Mouse (Mus musculus) heart, embryonic 10.5 days (tissue): ENCODE data around the gene Mettl27. TPM values are rescaled to one million over a fixed set of nuclear protein-coding genes. Genes with fewer than 3 reads are reported as not detected.

Source experiments
- DNase-seq: peaks from one replicate; pipeline ENCODE4 v3.0.0-alpha.2; 2017; ENCODE audit warnings: low spot score
- H3K27ac ChIP-seq: fragments of 300-500 bp; sonication (generic); 2 replicates; pipeline ENCODE4 v1.5.1; 2016; ENCODE audit warnings: mild to moderate bottlenecking
- H3K27me3 ChIP-seq: fragments of 300-500 bp; sonication (generic); 2 replicates; pipeline ENCODE4 v1.6.1; 2016; ENCODE audit warnings: mild to moderate bottlenecking; ENCODE audit not compliant: poor library complexity, insufficient read depth, severe bottlenecking
- H3K36me3 ChIP-seq: fragments of 300-500 bp; sonication (generic); 2 replicates; pipeline ENCODE4 v1.6.1; 2016; ENCODE audit warnings: mild to moderate bottlenecking, moderate library complexity
- H3K4me1 ChIP-seq: fragments of 300-500 bp; sonication (generic); 2 replicates; pipeline ENCODE4 v1.6.1; 2016; ENCODE audit warnings: mild to moderate bottlenecking
- H3K4me3 ChIP-seq: fragments of 300-500 bp; sonication (generic); 2 replicates; pipeline ENCODE4 v1.5.1; 2016; ENCODE audit warnings: mild to moderate bottlenecking, moderate library complexity
- H3K9me3 ChIP-seq: fragments of 300-500 bp; sonication (generic); 2 replicates; pipeline ENCODE4 v1.6.1; 2016; ENCODE audit warnings: mild to moderate bottlenecking, moderate library complexity
- WGBS: fragments of 180-500 bp; shearing (Covaris S2); methylation state at CpG from one replicate; pipeline ENCODE4 v1.1.7; 2016; 5-methylcytosine and 5-hydroxymethylcytosine counted together
- polyA plus RNA-seq: library from polyadenylated mRNA; unstranded; fragments of >200 nt; fragmentation: Nextera tagmentation; extraction: Ambion mirVana; gene quantifications from 2 replicates; pipeline ENCODE4 v1.2.1, GENCODE M21; 2016

The Mettl27 gene
- polyA plus RNA-seq, 1 experiment from 2014 or later: 12.1 TPM

- no peaks in the 10 kb centered on the region for H3K36me3 ChIP-seq
- H3K9me3 ChIP-seq: no peaks in the 10 kb centered on the region
- no peak overlapping the region for H3K4me3 ChIP-seq
- WGBS: 38% methylated on average over 3 of the region's 3 CpGs
- peaks cover 33% of the 10 kb centered on the region for H3K4me1 ChIP-seq
- no peak for DNase-seq
- H3K27ac ChIP-seq: no peak overlapping the region
- peaks cover 56% of the 10 kb centered on the region for H3K27me3 ChIP-seq
Observed at GRCm38 (mm10) chr5:134983771-134984170, 51.6 kb downstream of the Mettl27 start.

GRCm38 (mm10) chr5:134985633-134986297 lies 53.6 kb downstream of the Mettl27 start, which contains the start of gene Cldn3:
Cldn3 (plus strand) TSS chr5:134986214.
- Histone ChIP-seq H3K27me3 (peaks cover 75% of the 10 kb centered on the region), H3K27ac (peak within 1 kb of the TSS; percentile 24; the same call in 1 of the 2 replicates), H3K9me3 (no peaks in the 10 kb centered on the region), H3K4me3 (peak within 1 kb of the TSS; percentile 52), H3K36me3 (no peaks in the 10 kb centered on the region), H3K4me1 (peaks cover 39% of the 10 kb centered on the region)
- 3% methylated on average over 25 of the region's 25 CpGs for WGBS
- DNase-seq: no peak

- no peak for DNase-seq
- Histone ChIP-seq H3K4me3 (peak overlapping the region; percentile 52), H3K9me3 (no peaks in the 10 kb centered on the region), H3K27me3 (peaks cover 78% of the 10 kb centered on the region), H3K27ac (peak overlapping the region; percentile 24; the same call in 1 of the 2 replicates), H3K36me3 (no peaks in the 10 kb centered on the region), H3K4me1 (peaks cover 35% of the 10 kb centered on the region)
- WGBS: 5% methylated on average over 79 of the region's 79 CpGs
Observed at GRCm38 (mm10) chr5:134986298-134987268, 54.4 kb downstream of the Mettl27 start.

GRCm38 (mm10) chr5:134989166-134989565 lies 57.0 kb downstream of the Mettl27 start:
- peaks cover 34% of the 10 kb centered on the region for H3K4me1 ChIP-seq
- no peak overlapping the region for H3K27ac ChIP-seq
- peaks cover 74% of the 10 kb centered on the region for H3K27me3 ChIP-seq
- H3K4me3 ChIP-seq: no peak overlapping the region
- no peaks in the 10 kb centered on the region for H3K9me3 ChIP-seq
- H3K36me3 ChIP-seq: no peaks in the 10 kb centered on the region
- DNase-seq: no peak
- WGBS: 62% methylated on average over 11 of the region's 11 CpGs

- Histone ChIP-seq H3K27ac (no peak overlapping the region), H3K36me3 (no peaks in the 10 kb centered on the region), H3K27me3 (peaks cover 68% of the 10 kb centered on the region), H3K9me3 (no peaks in the 10 kb centered on the region), H3K4me1 (peaks cover 32% of the 10 kb centered on the region), H3K4me3 (no peak overlapping the region)
- WGBS: 42% methylated on average over 6 of the region's 6 CpGs
- no peak for DNase-seq
Observed at GRCm38 (mm10) chr5:134989741-134990140, 57.6 kb downstream of the Mettl27 start.

Other genes with a start within 250 kb of the Mettl27 start
- 3.7 and 4.7 TPM in 2 replicates for gene Limk1, start 243.8 kb upstream of the Mettl27 start, polyA plus RNA-seq
- gene Eln, start 185.0 kb upstream of the Mettl27 start, polyA plus RNA-seq: 4.8 and 8.0 TPM in 2 replicates
- gene Tmem270, start 25.6 kb upstream of the Mettl27 start, polyA plus RNA-seq: not detected in 2 replicates
- 6.1 and 8.5 TPM in 2 replicates for gene Cldn13, start 16.8 kb upstream of the Mettl27 start, polyA plus RNA-seq
- 2.8 and 6.9 TPM in 2 replicates for gene Cldn4, start 14.6 kb downstream of the Mettl27 start, polyA plus RNA-seq
- 2.7 and 10.2 TPM in 2 replicates for gene Cldn3, start 53.8 kb downstream of the Mettl27 start, polyA plus RNA-seq
- gene Abhd11, start 76.8 kb downstream of the Mettl27 start, polyA plus RNA-seq: 57.8 and 63.7 TPM in 2 replicates
- 8.5 and 8.6 TPM in 2 replicates for gene Stx1a, start 91.1 kb downstream of the Mettl27 start, polyA plus RNA-seq
- 24.5 and 27.6 TPM in 2 replicates for gene Dnajc30, start 131.8 kb downstream of the Mettl27 start, polyA plus RNA-seq
- 99.4 and 134 TPM in 2 replicates for gene Bud23, start 132.6 kb downstream of the Mettl27 start, polyA plus RNA-seq
- gene Vps37d, start 145.9 kb downstream of the Mettl27 start, polyA plus RNA-seq: 2.4 and 7.1 TPM in 2 replicates
- 1.00 and 3.0 TPM in 2 replicates for gene Mlxipl, start 157.5 kb downstream of the Mettl27 start, polyA plus RNA-seq
- 25.1 and 25.4 TPM in 2 replicates for gene Tbl2, start 217.3 kb downstream of the Mettl27 start, polyA plus RNA-seq
- 39.2 and 45.3 TPM in 2 replicates for gene Bcl7b, start 235.9 kb downstream of the Mettl27 start, polyA plus RNA-seq